Mouse (Mus musculus): Measurements from ENCODE around the gene Oaf. TPM values are rescaled to one million over a fixed set of nuclear protein-coding genes. Genes with fewer than 3 reads are reported as not detected.

Oaf gene
- polyA plus RNA-seq, 1 experiment from 2014 or later: 3.2 TPM

DNA sequence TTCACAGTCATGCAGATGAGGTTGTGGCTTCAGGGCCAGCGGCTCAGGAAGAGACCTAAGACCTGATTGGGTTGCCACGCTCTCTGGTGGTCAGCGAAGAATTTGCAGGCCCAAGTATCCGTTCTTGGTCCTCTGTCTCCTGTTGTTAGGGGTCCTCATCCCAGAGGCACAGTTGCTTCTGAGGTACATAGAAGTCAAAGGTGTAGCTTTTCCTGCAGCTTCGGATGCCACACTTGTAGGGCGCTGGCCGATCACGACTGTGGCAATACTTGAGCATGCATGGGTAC, 17.3 kb downstream of the Oaf start:
- no peaks in the 10 kb centered on the region for H3K27me3 ChIP-seq (ENCODE audit: control insufficient read depth, insufficient read depth, low read depth, low read length)
- no peaks in the 10 kb centered on the region for H3K36me3 ChIP-seq (ENCODE audit: control insufficient read depth, insufficient read depth, low read length)
- no peak overlapping the region for H3K4me2 ChIP-seq (ENCODE audit: low read length)
- no peak overlapping the region for H3K4me3 ChIP-seq (ENCODE audit: low read depth, low read length)
- no peaks in the 10 kb centered on the region for H3K9me3 ChIP-seq (replicated peaks; ENCODE audit: control insufficient read depth, low read length, poor library complexity, severe bottlenecking)
- WGBS: 36% methylated on average over 8 of the region's 8 CpGs
- H3K27ac ChIP-seq (ENCODE audit: low read length): no peak overlapping the region
- H3K9ac ChIP-seq (ENCODE audit: low read depth, low read length): no peak overlapping the region
- no peaks in the 10 kb centered on the region for H3K4me1 ChIP-seq (ENCODE audit: control insufficient read depth, insufficient read depth, low read length)
- no peak for ATAC-seq

DNA sequence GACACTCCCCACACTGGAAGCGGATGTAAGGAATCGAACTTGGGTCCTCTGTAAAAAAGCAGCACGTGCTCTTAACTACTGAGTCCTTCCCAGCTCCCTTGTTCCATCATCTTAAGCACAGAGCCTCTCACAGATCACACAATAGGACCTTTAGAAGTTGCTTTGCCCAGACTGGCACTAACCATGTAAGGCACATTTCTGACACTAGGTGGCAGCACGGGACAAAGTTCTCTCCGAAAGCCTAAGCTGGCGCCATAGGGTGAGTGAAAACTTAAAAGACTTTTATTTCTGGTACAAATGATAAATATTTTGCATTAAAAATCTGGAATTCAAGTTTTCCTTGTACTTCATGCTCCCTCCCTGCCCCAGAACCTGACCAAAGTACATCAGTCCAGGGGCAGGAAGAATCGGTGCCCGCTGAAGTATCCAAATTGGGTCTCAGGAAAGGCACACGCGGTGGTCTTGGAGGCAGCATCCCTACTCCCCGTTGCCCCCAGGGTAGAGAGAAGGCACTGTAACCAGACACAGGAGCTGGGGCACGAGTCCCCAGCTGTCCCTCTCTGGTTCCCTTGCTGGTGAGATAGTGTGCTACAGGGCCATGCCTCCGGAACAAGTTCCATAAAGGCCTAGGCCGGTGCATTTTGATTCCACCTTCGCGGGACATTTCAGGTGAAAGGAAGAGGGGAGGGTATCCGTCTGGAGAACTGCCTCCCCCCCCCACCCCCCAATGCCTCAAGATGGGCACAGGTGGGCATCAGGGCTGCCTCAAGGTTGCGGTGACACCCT, 17.9 kb downstream of the Oaf start:
- peak; percentile 76; the same call in 1 of the 2 replicates for ATAC-seq
- Histone ChIP-seq H3K4me3 (ENCODE audit: low read depth, low read length) (no peak overlapping the region), H3K36me3 (ENCODE audit: control insufficient read depth, insufficient read depth, low read length) (no peaks in the 10 kb centered on the region), H3K9me3 (replicated peaks; ENCODE audit: control insufficient read depth, low read length, poor library complexity, severe bottlenecking) (no peaks in the 10 kb centered on the region), H3K9ac (ENCODE audit: low read depth, low read length) (no peak overlapping the region), H3K27ac (ENCODE audit: low read length) (no peak overlapping the region), H3K4me1 (ENCODE audit: control insufficient read depth, insufficient read depth, low read length) (no peaks in the 10 kb centered on the region), H3K4me2 (ENCODE audit: low read length) (no peak overlapping the region), H3K27me3 (ENCODE audit: control insufficient read depth, insufficient read depth, low read depth, low read length) (no peaks in the 10 kb centered on the region)
- WGBS: 31% methylated on average over 17 of the region's 18 CpGs

DNA sequence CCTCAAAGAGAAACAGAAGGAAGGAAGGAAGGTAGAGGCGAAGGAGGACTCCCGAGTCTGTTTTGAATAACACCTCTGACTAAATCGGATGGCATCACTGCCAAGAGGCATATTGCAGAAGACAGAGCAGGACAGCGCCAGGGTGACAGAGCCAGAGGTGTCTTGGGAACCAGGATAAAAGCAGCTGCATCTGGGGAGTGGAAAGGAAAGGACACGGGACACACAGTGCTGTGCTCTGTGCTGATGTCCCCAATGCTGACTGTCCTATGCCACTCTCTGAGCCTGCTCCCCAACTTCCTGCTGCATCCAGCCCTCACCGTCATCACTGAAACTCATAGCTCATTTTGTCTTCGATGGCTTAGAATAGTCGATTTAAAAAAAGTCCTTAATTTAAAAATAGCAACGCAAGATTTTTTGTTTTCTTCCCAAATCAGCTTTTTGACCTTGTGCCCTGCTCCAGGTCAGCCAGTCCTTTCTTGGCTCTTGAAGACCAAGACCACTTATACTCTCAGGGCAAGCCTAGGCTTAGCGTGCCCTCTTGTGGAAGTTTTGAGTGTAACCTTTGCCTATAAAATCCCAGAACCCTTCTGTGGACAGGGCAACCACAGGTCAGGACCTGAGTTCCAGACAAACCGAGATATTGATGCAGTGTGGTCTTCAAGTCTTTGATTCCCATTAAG, 28.8 kb downstream of the Oaf start:
- Histone ChIP-seq H3K36me3 (ENCODE audit: control insufficient read depth, insufficient read depth, low read length) (no peaks in the 10 kb centered on the region), H3K4me3 (ENCODE audit: low read depth, low read length) (no peak overlapping the region), H3K9ac (ENCODE audit: low read depth, low read length) (0 out of 2 replicates have a peak overlapping the region, but pooled peaks have one; percentile 25), H3K27me3 (ENCODE audit: control insufficient read depth, insufficient read depth, low read depth, low read length) (peaks cover 2% of the 10 kb centered on the region), H3K9me3 (replicated peaks; ENCODE audit: control insufficient read depth, low read length, poor library complexity, severe bottlenecking) (no peaks in the 10 kb centered on the region), H3K27ac (ENCODE audit: low read length) (no peak overlapping the region), H3K4me1 (ENCODE audit: control insufficient read depth, insufficient read depth, low read length) (0 out of 2 replicates have a peak, but pooled peaks cover 8% of the 10 kb centered on the region), H3K4me2 (ENCODE audit: low read length) (no peak overlapping the region)
- WGBS: 25% methylated on average over 11 of the region's 11 CpGs
- ATAC-seq: peak; percentile 66

DNA sequence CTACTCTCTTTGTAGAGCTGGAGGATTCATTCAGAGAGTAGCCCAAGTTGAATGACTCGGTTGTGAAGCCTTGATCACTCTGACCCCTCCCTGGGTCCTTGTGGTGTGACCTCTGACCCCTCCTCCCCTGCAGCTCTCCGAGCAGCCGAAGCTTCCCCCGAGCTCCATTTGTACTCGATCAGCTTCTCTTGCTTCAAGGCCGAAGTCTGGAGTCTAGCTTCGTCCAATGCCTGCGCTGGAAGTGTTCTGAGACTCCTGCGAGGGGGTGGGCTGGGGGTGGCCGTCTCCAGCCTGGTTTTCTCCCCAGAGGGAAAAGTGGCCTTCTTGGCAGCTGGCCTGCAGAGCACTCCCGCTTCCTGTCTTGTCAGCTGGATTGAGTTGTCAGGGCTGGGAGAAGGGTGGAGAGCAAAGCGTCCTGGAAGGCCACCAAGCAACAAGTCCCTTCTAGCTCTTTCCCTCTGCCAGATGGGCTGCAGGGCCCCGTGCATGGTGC, 29.5 kb downstream of the Oaf start, which contains the start of gene Pou2f3:
Pou2f3 (minus strand) TSS at position 180 of the 493 bp plus-strand sequence.
- Histone ChIP-seq H3K9me3 (replicated peaks; ENCODE audit: control insufficient read depth, low read length, poor library complexity, severe bottlenecking) (no peaks in the 10 kb centered on the region), H3K27me3 (ENCODE audit: control insufficient read depth, insufficient read depth, low read depth, low read length) (peaks cover 9% of the 10 kb centered on the region), H3K27ac (ENCODE audit: low read length) (no peak within 1 kb of the TSS), H3K4me1 (ENCODE audit: control insufficient read depth, insufficient read depth, low read length) (peaks cover 15% of the 10 kb centered on the region), H3K4me3 (ENCODE audit: low read depth, low read length) (no peak within 1 kb of the TSS), H3K4me2 (ENCODE audit: low read length) (peak within 1 kb of the TSS; percentile 6; the same call in 1 of the 2 replicates), H3K36me3 (ENCODE audit: control insufficient read depth, insufficient read depth, low read length) (no peaks in the 10 kb centered on the region), H3K9ac (ENCODE audit: low read depth, low read length) (0 out of 2 replicates have a peak within 1 kb of the TSS, but pooled peaks have one; percentile 25)
- WGBS: 3% methylated on average over 13 of the region's 13 CpGs
- no peak for ATAC-seq

DNA sequence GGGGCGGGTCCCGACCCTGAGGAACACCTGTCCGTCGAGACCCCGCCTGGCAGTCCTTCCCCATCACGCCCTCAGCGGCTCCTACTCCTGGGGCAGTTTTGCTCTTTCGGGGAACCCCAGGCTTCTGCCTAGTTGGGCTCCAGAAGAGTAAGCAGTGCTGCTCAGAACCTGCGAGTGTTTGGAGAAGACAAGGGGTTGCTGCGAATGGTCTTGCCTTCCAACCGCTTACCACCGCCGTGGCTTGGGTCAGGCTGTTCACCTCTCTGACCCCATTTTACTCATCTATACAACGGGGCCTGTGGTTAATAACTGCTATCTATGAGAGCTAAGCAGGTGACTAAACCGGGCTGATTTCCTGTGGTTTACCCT, 33.7 kb downstream of the Oaf start:
- Histone ChIP-seq H3K4me2 (ENCODE audit: low read length) (peak overlapping the region; percentile 56), H3K27me3 (ENCODE audit: control insufficient read depth, insufficient read depth, low read depth, low read length) (peaks cover 23% of the 10 kb centered on the region), H3K9me3 (replicated peaks; ENCODE audit: control insufficient read depth, low read length, poor library complexity, severe bottlenecking) (no peaks in the 10 kb centered on the region), H3K4me3 (ENCODE audit: low read depth, low read length) (peak overlapping the region; percentile 26), H3K4me1 (ENCODE audit: control insufficient read depth, insufficient read depth, low read length) (peaks cover 17% of the 10 kb centered on the region), H3K36me3 (ENCODE audit: control insufficient read depth, insufficient read depth, low read length) (no peaks in the 10 kb centered on the region), H3K27ac (ENCODE audit: low read length) (no peak overlapping the region), H3K9ac (ENCODE audit: low read depth, low read length) (peak overlapping the region; percentile 8; the same call in 1 of the 2 replicates)
- no peak for ATAC-seq
- 3% methylated on average over 15 of the region's 15 CpGs for WGBS

DNA sequence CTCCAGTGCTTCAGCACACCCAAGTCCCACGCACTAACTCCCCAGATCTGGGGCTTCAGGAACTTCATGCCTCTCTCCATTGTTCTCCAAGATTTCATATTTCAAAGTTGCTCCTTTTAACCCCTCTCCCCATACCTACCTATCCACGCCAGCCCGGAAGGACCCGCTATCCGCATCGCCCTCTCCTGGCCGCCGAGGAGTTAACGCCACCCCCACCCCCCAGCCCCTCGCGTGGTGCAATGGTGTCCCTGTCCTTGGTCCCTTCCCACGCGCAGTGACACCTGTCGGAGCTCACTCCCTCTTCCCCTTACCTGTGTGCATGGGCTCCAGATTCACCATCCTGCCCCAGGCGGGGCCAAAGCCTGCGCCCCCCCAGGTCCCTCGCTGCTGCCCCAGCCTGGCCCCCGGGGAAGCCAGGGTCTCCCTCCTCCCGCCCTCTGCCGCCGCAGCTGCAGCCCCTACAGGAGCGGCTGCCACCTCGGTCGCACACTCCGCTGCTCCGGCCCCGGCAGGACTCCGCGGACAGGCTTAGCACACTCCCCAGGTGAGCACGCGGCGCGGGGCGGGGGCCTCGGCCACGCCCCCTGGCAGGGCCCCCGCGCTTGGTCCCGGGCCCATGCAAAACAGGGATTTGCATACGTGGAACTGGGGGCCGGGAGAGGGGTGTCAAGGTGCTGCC, 34.2 kb downstream of the Oaf start:
- Histone ChIP-seq H3K36me3 (ENCODE audit: control insufficient read depth, insufficient read depth, low read length) (no peaks in the 10 kb centered on the region), H3K27ac (ENCODE audit: low read length) (no peak overlapping the region), H3K4me3 (ENCODE audit: low read depth, low read length) (peak overlapping the region; percentile 26), H3K27me3 (ENCODE audit: control insufficient read depth, insufficient read depth, low read depth, low read length) (peaks cover 23% of the 10 kb centered on the region), H3K9me3 (replicated peaks; ENCODE audit: control insufficient read depth, low read length, poor library complexity, severe bottlenecking) (no peaks in the 10 kb centered on the region), H3K4me1 (ENCODE audit: control insufficient read depth, insufficient read depth, low read length) (peaks cover 15% of the 10 kb centered on the region), H3K9ac (ENCODE audit: low read depth, low read length) (peak overlapping the region; percentile 8; the same call in 1 of the 2 replicates), H3K4me2 (ENCODE audit: low read length) (peak overlapping the region; percentile 56)
- ATAC-seq: no peak
- WGBS: 2% methylated on average over 41 of the region's 41 CpGs

DNA sequence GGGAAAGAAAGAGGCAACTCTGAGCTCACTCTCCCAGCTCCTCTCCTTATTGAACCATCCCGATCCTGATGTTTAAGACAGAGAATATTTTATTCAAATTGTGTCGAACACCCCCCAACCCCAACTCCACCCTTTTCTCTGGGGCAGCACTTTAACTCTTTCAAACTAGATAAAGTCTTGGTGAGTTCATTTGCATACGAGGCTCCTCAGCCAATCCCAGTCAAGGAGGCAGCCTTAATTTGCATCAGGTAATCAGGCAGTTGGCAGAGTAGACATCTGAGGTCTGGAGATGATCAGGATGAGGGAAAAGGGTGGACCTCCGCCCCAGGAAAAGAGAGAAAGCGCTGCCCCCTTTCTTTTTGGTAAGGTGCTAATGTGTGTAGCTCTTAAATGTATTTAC, 39.5 kb downstream of the Oaf start:
- WGBS: 11% methylated on average over 5 of the region's 5 CpGs
- H3K27me3 ChIP-seq (ENCODE audit: control insufficient read depth, insufficient read depth, low read depth, low read length): peaks cover 14% of the 10 kb centered on the region
- no peaks in the 10 kb centered on the region for H3K36me3 ChIP-seq (ENCODE audit: control insufficient read depth, insufficient read depth, low read length)
- no peaks in the 10 kb centered on the region for H3K9me3 ChIP-seq (replicated peaks; ENCODE audit: control insufficient read depth, low read length, poor library complexity, severe bottlenecking)
- no peak overlapping the region for H3K4me3 ChIP-seq (ENCODE audit: low read depth, low read length)
- peaks cover 5% of the 10 kb centered on the region for H3K4me1 ChIP-seq (ENCODE audit: control insufficient read depth, insufficient read depth, low read length)
- no peak for ATAC-seq
- H3K4me2 ChIP-seq (ENCODE audit: low read length): no peak overlapping the region
- no peak overlapping the region for H3K27ac ChIP-seq (ENCODE audit: low read length)
- no peak overlapping the region for H3K9ac ChIP-seq (ENCODE audit: low read depth, low read length)

DNA sequence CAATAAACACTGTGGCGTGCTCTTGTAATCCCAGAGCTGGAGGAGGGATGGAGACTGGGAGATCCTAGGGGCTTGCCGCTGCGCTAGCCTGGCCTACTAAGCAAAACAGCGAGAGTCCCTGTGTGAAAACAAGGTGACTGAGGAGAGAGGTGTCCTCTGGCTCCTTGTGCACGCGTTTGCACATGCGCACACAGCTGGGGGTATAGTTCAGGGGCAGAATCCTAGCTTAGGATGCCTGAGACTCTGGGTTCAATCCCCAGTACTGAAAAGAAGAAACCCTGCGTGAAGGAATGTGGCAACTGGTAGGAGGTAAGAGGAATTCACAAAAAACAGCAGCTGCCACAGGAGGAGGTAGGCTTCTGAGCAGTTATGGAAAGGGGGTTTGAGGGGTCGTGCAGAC, 45.7 kb downstream of the Oaf start:
- 17% methylated on average over 9 of the region's 9 CpGs for WGBS
- no peaks in the 10 kb centered on the region; the same call in none of the 2 replicates for H3K27me3 ChIP-seq (ENCODE audit: control insufficient read depth, insufficient read depth, low read depth, low read length)

More for the DNA sequence above, 45.7 kb downstream of the Oaf start:
- Histone ChIP-seq H3K27ac (ENCODE audit: low read length) (no peak overlapping the region), H3K9me3 (replicated peaks; ENCODE audit: control insufficient read depth, low read length, poor library complexity, severe bottlenecking) (no peaks in the 10 kb centered on the region), H3K4me2 (ENCODE audit: low read length) (no peak overlapping the region), H3K4me3 (ENCODE audit: low read depth, low read length) (no peak overlapping the region), H3K36me3 (ENCODE audit: control insufficient read depth, insufficient read depth, low read length) (no peaks in the 10 kb centered on the region), H3K4me1 (ENCODE audit: control insufficient read depth, insufficient read depth, low read length) (peaks cover 1% of the 10 kb centered on the region; the same call in 1 of the 2 replicates), H3K9ac (ENCODE audit: low read depth, low read length) (no peak overlapping the region)
- no peak for ATAC-seq

Measured in midbrain, embryonic 16.5 days (tissue).